Mouse (Mus musculus) stomach, embryonic 15.5 days (tissue): ENCODE measurements around the gene Ccr6. TPM values are rescaled to one million over a fixed set of nuclear protein-coding genes. Genes with fewer than 3 reads are reported as not detected.
A peak's percentile ranks its signal among the peaks of the same experiment; 100 is the strongest.

ENCODE experiments used
- ATAC-seq: fragments of 200-750 bp; cut with Nextera tagmentation; 2 replicates; pipeline ENCODE4 v1.8.0; 2017; ENCODE audit warnings: low read depth, moderate number of reproducible peaks, moderate TSS enrichment; ENCODE audit not compliant: insufficient read depth, low FRiP score
- H3K27ac ChIP-seq: fragments of 300-500 bp; sonication (generic); 2 replicates; pipeline ENCODE4 v1.5.1; 2015; ENCODE audit warnings: mild to moderate bottlenecking, inconsistent platforms
- H3K27me3 ChIP-seq: fragments of 300-500 bp; sonication (generic); replicated peaks from 2 replicates; pipeline ENCODE4 v1.6.1; 2015; ENCODE audit warnings: inconsistent platforms
- H3K36me3 ChIP-seq: fragments of 300-500 bp; sonication (generic); 2 replicates; pipeline ENCODE4 v1.6.1; 2015; ENCODE audit warnings: inconsistent platforms
- H3K4me1 ChIP-seq: fragments of 300-500 bp; sonication (generic); 2 replicates; pipeline ENCODE4 v1.6.1; 2015; ENCODE audit warnings: inconsistent platforms
- H3K4me2 ChIP-seq: fragments of 300-500 bp; sonication (generic); 2 replicates; pipeline ENCODE4 v1.6.1; 2015; ENCODE audit warnings: mild to moderate bottlenecking, inconsistent platforms
- H3K4me3 ChIP-seq: fragments of 300-500 bp; sonication (generic); replicated peaks from 2 replicates; pipeline ENCODE4 v1.5.1; 2015; ENCODE audit warnings: inconsistent platforms
- H3K9ac ChIP-seq: fragments of 300-500 bp; sonication (generic); 2 replicates; pipeline ENCODE4 v1.6.1; 2015; ENCODE audit warnings: inconsistent platforms
- H3K9me3 ChIP-seq: fragments of 300-500 bp; sonication (generic); 2 replicates; pipeline ENCODE4 v1.6.1; 2016; ENCODE audit warnings: inconsistent platforms
- WGBS: fragments of 180-500 bp; shearing (Covaris S2); methylation state at CpG from one replicate; pipeline ENCODE4 v1.1.7; 2015; 5-methylcytosine and 5-hydroxymethylcytosine counted together
- polyA plus RNA-seq: library from polyadenylated mRNA; unstranded; fragments of >200 nt; fragmentation: Nextera tagmentation; extraction: Ambion mirVana; gene quantifications from 2 replicates; pipeline ENCODE4 v1.2.1, GENCODE M21; 2015

Gene Ccr6
- polyA plus RNA-seq, 1 experiment from 2014 or later, result 1.0 TPM

GRCm38 (mm10) chr17:8211399-8211798 is 24.4 kb upstream of the Ccr6 start:
- Histone ChIP-seq H3K27me3 (no peaks in the 10 kb centered on the region), H3K36me3 (no peaks in the 10 kb centered on the region), H3K27ac (no peak overlapping the region), H3K4me1 (no peaks in the 10 kb centered on the region), H3K9me3 (no peaks in the 10 kb centered on the region), H3K4me3 (no peak overlapping the region), H3K4me2 (no peak overlapping the region), H3K9ac (no peak overlapping the region)
- 71% methylated on average over 6 of the region's 6 CpGs for WGBS
- no peak for ATAC-seq

GRCm38 (mm10) chr17:8214369-8214768 is 21.5 kb upstream of the Ccr6 start:
- Histone ChIP-seq H3K9ac (no peak overlapping the region), H3K27ac (no peak overlapping the region), H3K9me3 (no peaks in the 10 kb centered on the region), H3K4me2 (no peak overlapping the region), H3K4me1 (no peaks in the 10 kb centered on the region), H3K27me3 (no peaks in the 10 kb centered on the region), H3K36me3 (no peaks in the 10 kb centered on the region), H3K4me3 (no peak overlapping the region)
- no peak for ATAC-seq
- 83% methylated on average over 1 of the region's 1 CpGs for WGBS

GRCm38 (mm10) chr17:8215016-8215745 is 20.7 kb upstream of the Ccr6 start:
- no peak for ATAC-seq
- Histone ChIP-seq H3K27me3 (no peaks in the 10 kb centered on the region), H3K36me3 (no peaks in the 10 kb centered on the region), H3K4me2 (no peak overlapping the region), H3K9me3 (no peaks in the 10 kb centered on the region), H3K4me3 (no peak overlapping the region), H3K4me1 (no peaks in the 10 kb centered on the region), H3K27ac (no peak overlapping the region), H3K9ac (no peak overlapping the region)
- 84% methylated on average over 12 of the region's 12 CpGs for WGBS

- Histone ChIP-seq H3K27ac (no peak overlapping the region), H3K4me1 (no peaks in the 10 kb centered on the region), H3K27me3 (no peaks in the 10 kb centered on the region), H3K4me2 (no peak overlapping the region), H3K9me3 (no peaks in the 10 kb centered on the region), H3K36me3 (no peaks in the 10 kb centered on the region), H3K4me3 (no peak overlapping the region), H3K9ac (no peak overlapping the region)
- WGBS, result 57% methylated on average over 10 of the region's 10 CpGs
- ATAC-seq, result no peak
These were observed 12.6 kb upstream of the Ccr6 start for GRCm38 (mm10) chr17:8223225-8223624.

GRCm38 (mm10) chr17:8224072-8224471 is 11.8 kb upstream of the Ccr6 start:
- no peaks in the 10 kb centered on the region for H3K4me1 ChIP-seq
- H3K36me3 ChIP-seq, result no peaks in the 10 kb centered on the region
- no peak overlapping the region for H3K27ac ChIP-seq
- no peak overlapping the region for H3K4me2 ChIP-seq
- no peak overlapping the region for H3K9ac ChIP-seq
- H3K27me3 ChIP-seq, result no peaks in the 10 kb centered on the region
- no peaks in the 10 kb centered on the region for H3K9me3 ChIP-seq
- ATAC-seq, result no peak
- 74% methylated on average over 1 of the region's 1 CpGs for WGBS
- H3K4me3 ChIP-seq, result no peak overlapping the region

GRCm38 (mm10) chr17:8225166-8225565 is 10.7 kb upstream of the Ccr6 start:
- no peak overlapping the region for H3K27ac ChIP-seq
- H3K4me2 ChIP-seq, result no peak overlapping the region
- no peak overlapping the region for H3K9ac ChIP-seq
- no peaks in the 10 kb centered on the region for H3K27me3 ChIP-seq
- H3K4me3 ChIP-seq, result no peak overlapping the region
- H3K36me3 ChIP-seq, result no peaks in the 10 kb centered on the region
- H3K9me3 ChIP-seq, result no peaks in the 10 kb centered on the region
- WGBS, result 81% methylated on average over 2 of the region's 2 CpGs
- H3K4me1 ChIP-seq, result no peaks in the 10 kb centered on the region
- ATAC-seq, result no peak

GRCm38 (mm10) chr17:8225746-8226145 is 10.1 kb upstream of the Ccr6 start:
- Histone ChIP-seq H3K27ac (no peak overlapping the region), H3K9ac (no peak overlapping the region), H3K9me3 (no peaks in the 10 kb centered on the region), H3K4me3 (no peak overlapping the region), H3K4me2 (no peak overlapping the region), H3K36me3 (no peaks in the 10 kb centered on the region), H3K27me3 (no peaks in the 10 kb centered on the region), H3K4me1 (no peaks in the 10 kb centered on the region)
- ATAC-seq, result no peak
- 77% methylated on average over 4 of the region's 4 CpGs for WGBS

- Histone ChIP-seq H3K9ac (no peak overlapping the region), H3K27ac (no peak overlapping the region), H3K4me1 (no peaks in the 10 kb centered on the region), H3K4me2 (no peak overlapping the region), H3K36me3 (no peaks in the 10 kb centered on the region), H3K27me3 (no peaks in the 10 kb centered on the region), H3K4me3 (no peak overlapping the region), H3K9me3 (no peaks in the 10 kb centered on the region)
- no peak for ATAC-seq
- 47% methylated on average over 9 of the region's 9 CpGs for WGBS
These were observed 7.2 kb upstream of the Ccr6 start for GRCm38 (mm10) chr17:8228622-8229021.

- no peak overlapping the region for H3K4me2 ChIP-seq
- no peaks in the 10 kb centered on the region for H3K9me3 ChIP-seq
- no peaks in the 10 kb centered on the region for H3K36me3 ChIP-seq
- WGBS, result 73% methylated on average over 3 of the region's 3 CpGs
- no peak overlapping the region for H3K9ac ChIP-seq
- no peaks in the 10 kb centered on the region for H3K4me1 ChIP-seq
- no peak overlapping the region for H3K27ac ChIP-seq
- ATAC-seq, result peak; percentile 10; the same call in 1 of the 2 replicates
- no peaks in the 10 kb centered on the region for H3K27me3 ChIP-seq
- no peak overlapping the region for H3K4me3 ChIP-seq
These were observed 6.2 kb upstream of the Ccr6 start for GRCm38 (mm10) chr17:8229607-8230006.

GRCm38 (mm10) chr17:8232089-8232488 is 3.8 kb upstream of the Ccr6 start:
- H3K36me3 ChIP-seq, result no peaks in the 10 kb centered on the region
- no peaks in the 10 kb centered on the region for H3K9me3 ChIP-seq
- H3K27ac ChIP-seq, result no peak overlapping the region
- no peak overlapping the region for H3K4me3 ChIP-seq
- H3K4me2 ChIP-seq, result no peak overlapping the region
- H3K27me3 ChIP-seq, result no peaks in the 10 kb centered on the region
- H3K4me1 ChIP-seq, result no peaks in the 10 kb centered on the region
- no peak overlapping the region for H3K9ac ChIP-seq
- WGBS, result 59% methylated on average over 5 of the region's 5 CpGs
- ATAC-seq, result no peak

- Histone ChIP-seq H3K27ac (no peak overlapping the region), H3K27me3 (no peaks in the 10 kb centered on the region), H3K4me3 (no peak overlapping the region), H3K36me3 (no peaks in the 10 kb centered on the region), H3K4me1 (no peaks in the 10 kb centered on the region), H3K4me2 (no peak overlapping the region), H3K9me3 (no peaks in the 10 kb centered on the region), H3K9ac (no peak overlapping the region)
- 58% methylated on average over 15 of the region's 15 CpGs for WGBS
- 0 out of 2 replicates have a peak, but pooled peaks have one; percentile 31 for ATAC-seq
These were observed 2.1 kb upstream of the Ccr6 start for GRCm38 (mm10) chr17:8233618-8234214.

- ATAC-seq, result no peak
- H3K4me2 ChIP-seq, result no peak overlapping the region
- H3K4me1 ChIP-seq, result no peaks in the 10 kb centered on the region
- H3K9me3 ChIP-seq, result no peaks in the 10 kb centered on the region
- H3K36me3 ChIP-seq, result no peaks in the 10 kb centered on the region
- H3K27ac ChIP-seq, result no peak overlapping the region
- H3K4me3 ChIP-seq, result no peak overlapping the region
- WGBS, result 87% methylated on average over 4 of the region's 4 CpGs
- no peak overlapping the region for H3K9ac ChIP-seq
- H3K27me3 ChIP-seq, result no peaks in the 10 kb centered on the region
These were observed 1.3 kb upstream of the Ccr6 start for GRCm38 (mm10) chr17:8234537-8234936.
